Mouse (Mus musculus) E14TG2a.4 (cell line): Measurements from ENCODE around the gene Ctnnb1.

ENCODE experiments used
- CTCF ChIP-seq: conservative IDR thresholded peaks from 2 replicates; pipeline ENCODE4 v1.5.1; 2014; ENCODE audit warnings: low read length
- NANOG ChIP-seq: IDR thresholded peaks from 2 replicates; pipeline ENCODE4 v1.6.1; 2014; ENCODE audit warnings: borderline replicate concordance, low read length, mixed read lengths
- POU5F1 ChIP-seq: IDR thresholded peaks from 2 replicates; pipeline ENCODE4 v1.6.1; 2014; ENCODE audit warnings: low read length, borderline replicate concordance

DNA sequence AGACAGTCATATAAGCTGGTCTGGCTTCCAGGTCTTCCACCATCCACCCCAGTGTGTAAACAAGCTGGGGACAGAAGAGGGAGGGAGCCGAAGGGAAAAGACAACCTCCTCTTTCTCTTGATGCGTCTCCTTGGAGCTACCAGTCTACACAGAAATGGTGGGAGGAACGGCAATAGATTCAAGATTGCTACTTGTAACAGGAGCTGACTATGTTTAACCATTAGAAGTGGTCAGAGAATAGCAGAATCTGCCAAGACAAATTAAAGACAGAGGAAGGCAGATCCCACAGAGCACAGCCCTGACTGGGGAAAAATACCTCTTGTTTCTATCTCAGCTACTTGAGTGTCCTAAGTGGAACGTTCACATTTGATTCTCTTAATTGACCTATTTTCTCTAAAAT lies 29.2 kb upstream of the Ctnnb1 start:
- TF ChIP-seq CTCF (no peak), POU5F1 (no peak), NANOG (no peak)
